Mouse (Mus musculus): ENCODE data around the gene Manba. TPM values are rescaled to one million over a fixed set of nuclear protein-coding genes. Genes with fewer than 3 reads are reported as not detected.
"Not testable (repeated sequence)": the region's sequence is repeated elsewhere in the genome, so short reads cannot be mapped to it uniquely, and the experiment has no call there.

Manba gene
- polyA plus RNA-seq, 1 experiment from 2014 or later: 2.8 TPM

DNA sequence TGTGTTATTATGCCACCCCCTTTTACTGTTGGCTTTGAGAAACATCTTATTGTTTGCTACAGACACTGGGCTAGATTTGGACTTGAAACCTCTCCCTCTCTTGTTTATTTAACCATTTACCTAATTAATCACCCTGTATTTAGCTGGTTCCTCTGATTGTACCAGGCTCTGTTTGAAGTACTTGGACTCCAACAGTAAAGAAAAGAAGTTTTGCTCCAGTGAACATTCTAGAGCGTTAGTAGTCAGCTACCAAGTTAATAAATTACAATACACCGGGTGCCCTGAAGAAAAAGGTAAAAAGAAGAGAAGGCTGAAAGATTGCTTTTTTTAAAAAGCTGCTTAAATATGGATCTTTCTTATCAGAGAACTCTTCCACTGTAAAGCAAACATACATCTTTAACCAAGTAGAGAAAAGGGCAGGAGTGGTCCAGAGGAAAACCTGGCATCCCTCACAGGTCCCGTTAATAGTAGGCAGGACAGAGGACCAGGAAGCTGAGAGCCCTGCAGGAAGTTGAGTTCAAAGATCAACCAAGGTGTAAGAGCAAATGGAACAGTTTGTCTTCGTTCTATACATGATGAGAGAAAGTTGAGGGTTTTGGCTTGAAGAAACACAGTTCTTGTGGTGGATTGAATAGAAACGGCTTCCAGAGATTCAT is 4.6 kb downstream of the Manba start:
- no peak overlapping the region for H3K9ac ChIP-seq
- no peaks in the 10 kb centered on the region for H3K9me3 ChIP-seq (replicated peaks)
- 87% methylated on average over 5 of the region's 5 CpGs for WGBS
- ATAC-seq: no peak
- H3K27ac ChIP-seq: no peak overlapping the region
- H3K4me3 ChIP-seq: no peak overlapping the region
- no peaks in the 10 kb centered on the region for H3K27me3 ChIP-seq
- H3K4me2 ChIP-seq: no peak overlapping the region
- H3K36me3 ChIP-seq (ENCODE audit: poor library complexity, severe bottlenecking): no peaks in the 10 kb centered on the region
- H3K4me1 ChIP-seq: peaks cover 6% of the 10 kb centered on the region; the same call in 1 of the 2 replicates

GRCm38 (mm10) chr3:135491102-135491501 is 5.7 kb downstream of the Manba start:
- Histone ChIP-seq H3K4me1 (no peaks in the 10 kb centered on the region), H3K36me3 (ENCODE audit: poor library complexity, severe bottlenecking) (no peaks in the 10 kb centered on the region), H3K4me2 (no peak overlapping the region), H3K27ac (no peak overlapping the region), H3K4me3 (no peak overlapping the region), H3K27me3 (no peaks in the 10 kb centered on the region), H3K9ac (no peak overlapping the region), H3K9me3 (replicated peaks) (no peaks in the 10 kb centered on the region)
- 88% methylated on average over 6 of the region's 6 CpGs for WGBS
- ATAC-seq: no peak

DNA sequence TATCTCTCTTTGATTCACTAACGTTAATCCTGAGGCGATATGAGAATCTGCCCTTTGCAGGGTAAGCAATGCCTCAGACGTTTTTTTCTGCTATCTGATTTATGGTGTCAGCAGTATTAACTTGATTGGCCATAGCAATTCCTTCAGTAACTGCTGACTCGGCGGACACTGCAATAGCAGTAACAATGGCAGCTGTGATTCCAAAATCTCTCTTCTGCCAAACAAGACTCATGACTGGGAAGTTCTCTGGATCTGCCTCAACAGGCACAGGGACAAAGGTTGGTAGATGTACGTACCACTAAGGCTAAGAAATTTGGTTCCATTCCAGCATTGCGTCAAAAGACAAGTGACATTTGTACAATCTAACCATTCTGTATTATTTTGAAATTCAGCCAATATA is 7.9 kb downstream of the Manba start:
- 88% methylated on average over 7 of the region's 7 CpGs for WGBS
- not testable (repeated sequence) for H3K27ac ChIP-seq; H3K27me3 ChIP-seq; ATAC-seq; H3K9ac ChIP-seq; H3K9me3 ChIP-seq (replicated peaks); H3K4me2 ChIP-seq; H3K4me1 ChIP-seq; H3K4me3 ChIP-seq; H3K36me3 ChIP-seq (ENCODE audit: poor library complexity, severe bottlenecking)

DNA sequence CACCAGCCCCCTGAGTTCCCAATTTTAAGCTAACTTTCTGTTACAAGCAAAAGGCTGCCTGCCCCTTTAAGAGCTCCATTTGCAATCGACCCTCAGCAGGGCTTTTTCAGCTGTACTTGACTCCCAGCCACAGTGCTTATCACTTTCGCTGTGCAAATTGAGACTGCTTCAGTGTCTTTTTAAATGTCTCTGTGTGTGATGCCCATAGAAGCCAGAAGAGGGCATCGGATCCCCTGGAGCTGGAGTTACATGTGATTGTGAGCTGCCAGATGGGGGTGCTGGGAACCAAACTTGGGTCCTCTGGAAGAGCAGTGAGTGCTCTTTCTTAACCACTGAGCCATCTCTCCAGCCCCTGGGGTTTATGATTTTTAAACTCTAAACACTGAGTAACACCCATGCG is 12.5 kb downstream of the Manba start:
- not testable (repeated sequence) for H3K4me2 ChIP-seq; H3K9ac ChIP-seq; H3K4me1 ChIP-seq; H3K27me3 ChIP-seq; H3K27ac ChIP-seq; ATAC-seq; H3K9me3 ChIP-seq (replicated peaks); H3K4me3 ChIP-seq; H3K36me3 ChIP-seq (ENCODE audit: poor library complexity, severe bottlenecking)
- 90% methylated on average over 4 of the region's 4 CpGs for WGBS

DNA sequence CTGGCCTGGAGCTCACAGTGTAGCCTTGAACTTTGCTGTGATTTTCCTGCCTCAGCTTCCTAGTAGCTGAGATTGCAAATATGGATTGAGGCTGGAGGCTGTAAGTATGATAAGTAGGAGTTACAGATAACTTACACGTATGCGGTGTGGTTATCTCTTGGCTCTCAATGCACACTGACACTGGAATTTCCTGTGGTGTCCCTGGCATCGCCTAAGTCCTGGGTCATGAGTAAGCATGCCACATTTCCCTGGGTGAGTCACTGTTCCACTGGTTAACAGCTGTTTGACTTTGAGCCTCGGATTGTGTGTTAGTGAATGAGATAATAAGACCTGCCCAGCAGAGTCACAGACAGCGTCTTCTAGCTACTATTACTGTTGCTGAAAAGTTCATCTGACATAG is 13.5 kb downstream of the Manba start:
- 94% methylated on average over 5 of the region's 5 CpGs for WGBS

GRCm38 (mm10) chr3:135503160-135503559 is 17.7 kb downstream of the Manba start:
- Histone ChIP-seq H3K27me3 (no peaks in the 10 kb centered on the region), H3K4me2 (no peak overlapping the region), H3K4me1 (no peaks in the 10 kb centered on the region), H3K9ac (no peak overlapping the region), H3K4me3 (no peak overlapping the region), H3K9me3 (replicated peaks) (no peaks in the 10 kb centered on the region), H3K36me3 (ENCODE audit: poor library complexity, severe bottlenecking) (no peaks in the 10 kb centered on the region), H3K27ac (no peak overlapping the region)
- no peak for ATAC-seq
- 93% methylated on average over 5 of the region's 5 CpGs for WGBS

More for the DNA sequence above, 13.5 kb downstream of the Manba start:
- Histone ChIP-seq H3K4me3 (no peak overlapping the region), H3K36me3 (ENCODE audit: poor library complexity, severe bottlenecking) (no peaks in the 10 kb centered on the region), H3K27me3 (no peaks in the 10 kb centered on the region), H3K9ac (no peak overlapping the region), H3K9me3 (replicated peaks) (no peaks in the 10 kb centered on the region), H3K4me1 (no peaks in the 10 kb centered on the region), H3K27ac (no peak overlapping the region), H3K4me2 (no peak overlapping the region)
- no peak for ATAC-seq

- Histone ChIP-seq H3K9ac (no peak overlapping the region), H3K9me3 (replicated peaks) (no peaks in the 10 kb centered on the region), H3K36me3 (ENCODE audit: poor library complexity, severe bottlenecking) (no peaks in the 10 kb centered on the region), H3K27me3 (no peaks in the 10 kb centered on the region), H3K27ac (no peak overlapping the region), H3K4me3 (no peak overlapping the region), H3K4me2 (no peak overlapping the region), H3K4me1 (no peaks in the 10 kb centered on the region)
- WGBS: 56% methylated on average over 10 of the region's 10 CpGs
- no peak for ATAC-seq
Measured at GRCm38 (mm10) chr3:135505369-135505909, 20.0 kb downstream of the Manba start.

DNA sequence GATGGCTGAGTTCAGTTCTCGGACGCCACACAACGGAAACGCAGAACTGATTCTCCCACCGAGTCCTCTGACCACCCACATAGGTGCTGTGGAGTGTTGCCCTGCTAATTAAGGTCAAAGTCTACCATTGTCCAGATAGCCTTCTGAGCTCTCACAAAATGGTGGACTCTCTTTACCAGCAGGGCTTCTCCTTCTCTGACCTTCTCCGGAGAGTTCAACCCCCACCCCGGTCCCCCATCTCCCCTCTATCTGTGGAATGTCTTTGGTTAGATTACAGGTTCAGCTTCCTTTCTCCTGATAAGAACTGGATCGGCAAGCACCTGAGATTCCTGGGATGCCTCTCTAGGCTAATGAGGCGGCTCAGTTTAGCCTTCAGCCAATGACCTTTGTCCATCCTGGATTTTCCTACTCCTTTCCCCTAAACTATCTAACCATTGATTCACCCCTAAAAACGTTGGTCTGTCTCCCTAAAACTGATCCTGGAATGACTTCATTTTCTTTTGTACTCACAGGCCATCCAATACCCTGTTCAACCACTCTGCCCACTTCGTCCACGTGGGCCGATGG is 20.6 kb downstream of the Manba start:
- Histone ChIP-seq H3K4me1 (no peaks in the 10 kb centered on the region), H3K27me3 (no peaks in the 10 kb centered on the region), H3K4me3 (no peak overlapping the region), H3K9me3 (replicated peaks) (no peaks in the 10 kb centered on the region), H3K36me3 (ENCODE audit: poor library complexity, severe bottlenecking) (no peaks in the 10 kb centered on the region), H3K4me2 (no peak overlapping the region), H3K27ac (no peak overlapping the region), H3K9ac (no peak overlapping the region)
- WGBS: 87% methylated on average over 13 of the region's 13 CpGs
- ATAC-seq: no peak

DNA sequence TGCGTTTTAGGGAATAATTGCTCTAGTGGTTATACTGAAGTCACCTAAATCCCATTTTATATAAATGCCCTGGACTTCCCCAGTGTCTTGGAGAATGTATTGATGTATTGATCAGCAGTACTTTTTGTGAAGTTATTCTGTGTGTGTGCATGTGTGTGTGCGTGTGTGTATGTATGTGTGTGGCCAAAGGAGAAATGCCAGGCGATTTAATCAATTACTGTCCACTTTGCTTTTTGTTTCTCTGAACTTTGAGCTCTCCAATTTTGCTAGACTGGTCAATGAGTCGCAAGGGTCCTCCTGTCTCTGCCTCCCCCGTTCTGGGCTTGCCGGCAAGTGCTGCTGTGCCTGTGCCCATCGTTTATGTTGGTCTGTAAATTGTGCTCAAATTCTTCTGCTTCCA is 22.1 kb downstream of the Manba start:
- Histone ChIP-seq H3K4me1 (no peaks in the 10 kb centered on the region), H3K36me3 (ENCODE audit: poor library complexity, severe bottlenecking) (no peaks in the 10 kb centered on the region), H3K9ac (no peak overlapping the region), H3K27ac (no peak overlapping the region), H3K4me2 (no peak overlapping the region), H3K27me3 (no peaks in the 10 kb centered on the region), H3K9me3 (replicated peaks) (no peaks in the 10 kb centered on the region), H3K4me3 (no peak overlapping the region)
- 87% methylated on average over 7 of the region's 7 CpGs for WGBS
- no peak for ATAC-seq

DNA sequence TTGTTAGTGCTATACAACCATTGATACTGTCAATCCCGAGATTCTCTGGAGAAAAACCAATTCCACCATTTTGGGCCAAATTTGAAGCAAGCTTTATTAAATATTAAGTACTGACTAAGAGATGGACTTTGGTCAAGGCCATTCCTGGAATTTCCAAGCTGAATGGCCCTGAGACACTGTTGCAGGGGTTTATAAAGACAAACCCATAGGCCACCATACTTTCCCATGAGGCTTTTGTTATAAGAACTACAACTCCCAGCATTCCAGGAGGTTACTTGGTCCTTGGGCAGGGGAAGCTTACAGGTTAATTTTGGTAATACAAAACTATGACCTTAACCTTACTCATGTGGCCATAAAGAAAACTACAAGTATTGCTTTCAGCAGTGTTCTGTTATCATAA is 22.8 kb downstream of the Manba start:
- ATAC-seq: no peak
- H3K4me3 ChIP-seq: no peak overlapping the region
- 96% methylated on average over 1 of the region's 1 CpGs for WGBS
- no peak overlapping the region for H3K4me2 ChIP-seq
- H3K9me3 ChIP-seq (replicated peaks): no peaks in the 10 kb centered on the region
- peaks cover 3% of the 10 kb centered on the region; the same call in 1 of the 2 replicates for H3K4me1 ChIP-seq
- no peak overlapping the region for H3K27ac ChIP-seq
- no peaks in the 10 kb centered on the region for H3K27me3 ChIP-seq
- no peaks in the 10 kb centered on the region for H3K36me3 ChIP-seq (ENCODE audit: poor library complexity, severe bottlenecking)
- no peak overlapping the region for H3K9ac ChIP-seq

DNA sequence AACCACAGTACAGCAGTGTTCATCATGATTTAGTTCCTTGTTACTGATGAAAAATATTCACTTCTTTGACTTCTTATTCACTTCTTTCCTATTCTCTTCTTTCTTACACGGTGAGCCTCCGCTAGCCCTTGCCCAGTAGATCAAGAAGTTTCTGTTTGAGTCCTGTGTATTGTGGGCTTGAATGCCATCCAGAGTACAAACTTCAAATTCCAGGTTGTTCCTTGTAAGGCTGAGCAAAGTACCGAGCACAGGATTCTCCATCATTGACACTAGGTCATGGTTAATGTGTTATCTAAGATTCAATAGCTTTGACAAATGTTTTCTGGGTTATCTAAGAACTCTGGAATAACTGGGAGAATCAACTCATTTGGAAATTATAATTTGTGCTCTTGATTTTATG is 25.0 kb downstream of the Manba start:
- no peaks in the 10 kb centered on the region for H3K36me3 ChIP-seq (ENCODE audit: poor library complexity, severe bottlenecking)
- no peak for ATAC-seq
- H3K4me2 ChIP-seq: no peak overlapping the region
- H3K9ac ChIP-seq: no peak overlapping the region
- WGBS: 93% methylated on average over 3 of the region's 3 CpGs
- peaks cover 6% of the 10 kb centered on the region; the same call in 1 of the 2 replicates for H3K4me1 ChIP-seq
- no peak overlapping the region for H3K4me3 ChIP-seq
- no peak overlapping the region for H3K27ac ChIP-seq
- no peaks in the 10 kb centered on the region for H3K9me3 ChIP-seq (replicated peaks)
- H3K27me3 ChIP-seq: no peaks in the 10 kb centered on the region

GRCm38 (mm10) chr3:135511683-135512082 is 26.3 kb downstream of the Manba start:
- 49% methylated on average over 11 of the region's 11 CpGs for WGBS
- no peak for ATAC-seq

More at GRCm38 (mm10) chr3:135511683-135512082, 26.3 kb downstream of the Manba start:
- Histone ChIP-seq H3K27me3 (no peaks in the 10 kb centered on the region), H3K9me3 (replicated peaks) (no peaks in the 10 kb centered on the region), H3K36me3 (ENCODE audit: poor library complexity, severe bottlenecking) (no peaks in the 10 kb centered on the region), H3K27ac (no peak overlapping the region), H3K4me3 (no peak overlapping the region), H3K9ac (no peak overlapping the region), H3K4me2 (no peak overlapping the region), H3K4me1 (peaks cover 6% of the 10 kb centered on the region; the same call in 1 of the 2 replicates)
